ENCODE assay signal across 9 mouse cellular contexts in the genomic region with DNA sequence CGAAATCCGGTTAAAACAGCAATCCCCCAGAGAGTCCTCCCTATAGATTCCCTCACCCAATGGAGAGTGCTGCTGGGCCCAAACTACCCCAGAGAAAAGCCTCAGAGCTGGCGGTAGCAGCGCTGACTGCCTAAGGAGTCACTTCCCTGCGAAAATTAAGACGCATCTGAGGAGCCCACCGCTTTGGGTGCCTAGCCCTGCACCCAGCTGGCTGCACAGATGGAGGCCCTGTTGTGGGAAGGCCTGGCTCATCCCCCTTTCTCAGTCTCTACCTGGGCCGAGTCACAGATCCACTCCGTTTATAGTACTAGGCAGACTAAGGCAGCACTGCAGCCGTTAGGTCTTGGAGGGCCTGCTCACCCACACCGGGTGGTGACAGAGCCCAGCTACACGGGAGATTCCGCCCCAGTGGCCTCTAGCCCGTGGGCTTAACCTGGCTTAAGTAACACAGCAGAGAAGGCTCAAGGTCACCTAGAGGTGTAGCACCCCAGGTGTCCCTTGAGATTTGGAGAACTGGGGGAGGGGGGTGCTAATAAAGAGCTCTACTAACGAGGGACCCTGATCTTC. TPM values are rescaled to one million over a fixed set of nuclear protein-coding genes. Genes with fewer than 3 reads are reported as not detected.
DNase-seq lines count a peak whose midpoint lies in the region; ATAC-seq lines count a peak whose summit lies in the region.
"Had no signal": no experiment of that assay in that cellular context is flagged by ENCODE, and none has a peak within 500 bp of the region (broad histone marks: within the 10 kb centered on the region; RNA-seq: fewer than 3 reads in every experiment).

No protein-coding gene starts in this region.

- H3K27me3 ChIP-seq in lung, embryonic 16.5 days (ENCODE audit: control insufficient read depth, insufficient read depth, low read depth, low read length): peaks cover 68% of the 10 kb centered on the region
- peaks cover 81% of the 10 kb centered on the region for H3K27me3 ChIP-seq in heart, embryonic 15.5 days
- H3K27me3 ChIP-seq in limb, embryonic 12.5 days: peaks cover 40% of the 10 kb centered on the region
- peaks cover 79% of the 10 kb centered on the region for H3K27me3 ChIP-seq in stomach, embryonic 16.5 days (ENCODE audit: control insufficient read depth, insufficient read depth, low read length)

- H3K27ac ChIP-seq in lung, embryonic 16.5 days (ENCODE audit: low read length): peak overlapping the region; percentile 98
- H3K27ac ChIP-seq in heart, embryonic 15.5 days: peak overlapping the region; percentile 92
- H3K27ac ChIP-seq in limb, embryonic 12.5 days: peak overlapping the region; percentile 100
- peak overlapping the region; percentile 93 for H3K27ac ChIP-seq in stomach, embryonic 16.5 days (ENCODE audit: low read length)

- no peak for ATAC-seq in lung, embryonic 16.5 days (ENCODE audit: low read depth)
- ATAC-seq in heart, embryonic 15.5 days (replicated peaks; ENCODE audit: insufficient number of reproducible peaks, insufficient read depth, low FRiP score, low read depth): no peak
- no peak for ATAC-seq in limb, embryonic 12.5 days (ENCODE audit: insufficient number of reproducible peaks, insufficient read depth, low FRiP score, low TSS enrichment, low read depth)
- no peak for ATAC-seq in stomach, embryonic 16.5 days (ENCODE audit: insufficient read depth, low FRiP score)

- H3K4me3 ChIP-seq in lung, embryonic 16.5 days (ENCODE audit: low read length): peak overlapping the region; percentile 81
- peak overlapping the region; percentile 76 for H3K4me3 ChIP-seq in heart, embryonic 15.5 days
- peak overlapping the region; percentile 93 for H3K4me3 ChIP-seq in limb, embryonic 12.5 days (replicated peaks)
- peak overlapping the region; percentile 71 for H3K4me3 ChIP-seq in stomach, embryonic 16.5 days (replicated peaks; ENCODE audit: low read length)

- DNase-seq in lung, postnatal 25 days (ENCODE audit: low spot score): no peak
- DNase-seq in right cerebral cortex, postnatal 14 days: no peak
- no peak for DNase-seq in ovary, postnatal 10 days (ENCODE audit: low spot score)
- no peak for DNase-seq in layer of hippocampus, postnatal 10 days (ENCODE audit: low spot score in 2 of 2)

- H3K9me3 ChIP-seq in lung, embryonic 16.5 days (ENCODE audit: control insufficient read depth, low read length): no peaks in the 10 kb centered on the region
- no peaks in the 10 kb centered on the region for H3K9me3 ChIP-seq in heart, embryonic 15.5 days (replicated peaks)
- no peaks in the 10 kb centered on the region for H3K9me3 ChIP-seq in limb, embryonic 12.5 days
- no peaks in the 10 kb centered on the region for H3K9me3 ChIP-seq in stomach, embryonic 16.5 days (replicated peaks; ENCODE audit: control insufficient read depth, low read length)

- peak overlapping the region; percentile 82 for H3K9ac ChIP-seq in lung, embryonic 16.5 days (ENCODE audit: low read length)
- peak overlapping the region; percentile 77 for H3K9ac ChIP-seq in heart, embryonic 15.5 days
- peak overlapping the region; percentile 100 for H3K9ac ChIP-seq in limb, embryonic 12.5 days (replicated peaks)
- peak overlapping the region; percentile 87 for H3K9ac ChIP-seq in stomach, embryonic 16.5 days (ENCODE audit: low read length)

- 9% methylated on average over 15 of the region's 15 CpGs for WGBS in lung, embryonic 16.5 days
- 11% methylated on average over 15 of the region's 15 CpGs for WGBS in heart, embryonic 15.5 days
- 5% methylated on average over 15 of the region's 15 CpGs for WGBS in limb, embryonic 12.5 days
- WGBS in stomach, embryonic 16.5 days: 14% methylated on average over 15 of the region's 15 CpGs

- no peaks in the 10 kb centered on the region for H3K36me3 ChIP-seq in lung, embryonic 16.5 days (ENCODE audit: control insufficient read depth, insufficient read depth, low read length)
- no peaks in the 10 kb centered on the region for H3K36me3 ChIP-seq in heart, embryonic 15.5 days
- peaks cover 6% of the 10 kb centered on the region; the same call in 1 of the 2 replicates for H3K36me3 ChIP-seq in limb, embryonic 12.5 days
- no peaks in the 10 kb centered on the region for H3K36me3 ChIP-seq in stomach, embryonic 16.5 days (ENCODE audit: control insufficient read depth, insufficient read depth, low read length)

- H3K4me1 ChIP-seq in lung, embryonic 16.5 days (replicated peaks; ENCODE audit: control insufficient read depth, insufficient read depth, low read length): peaks cover 6% of the 10 kb centered on the region; the same call in 1 of the 2 replicates
- H3K4me1 ChIP-seq in heart, embryonic 15.5 days (replicated peaks): peaks cover 25% of the 10 kb centered on the region
- peaks cover 60% of the 10 kb centered on the region for H3K4me1 ChIP-seq in limb, embryonic 12.5 days (replicated peaks)
- peaks cover 5% of the 10 kb centered on the region; the same call in 1 of the 2 replicates for H3K4me1 ChIP-seq in stomach, embryonic 16.5 days (ENCODE audit: control insufficient read depth, insufficient read depth, low read length)

- peak overlapping the region; percentile 67 for H3K4me2 ChIP-seq in lung, embryonic 16.5 days (ENCODE audit: low read depth, low read length)
- peak overlapping the region; percentile 85 for H3K4me2 ChIP-seq in heart, embryonic 15.5 days
- peak overlapping the region; percentile 82 for H3K4me2 ChIP-seq in limb, embryonic 12.5 days
- H3K4me2 ChIP-seq in stomach, embryonic 16.5 days (ENCODE audit: low read depth, low read length): peak overlapping the region; percentile 88

RNA-seq across cellular contexts. Expression of a gene that starts 1.7 kb away (rescaled TPM):
- polyA plus RNA-seq in lung, embryonic 16.5 days (2015; fragmentation: Nextera tagmentation; extraction: Ambion mirVana): 25.2 and 27.9 TPM in 2 replicates
- polyA plus RNA-seq in heart, embryonic 15.5 days (2015; fragmentation: Nextera tagmentation; extraction: Ambion mirVana): 18.6 and 20.9 TPM in 2 replicates
- polyA plus RNA-seq in limb, embryonic 12.5 days (2016; fragmentation: Nextera tagmentation; extraction: Ambion mirVana): 97.9 and 115 TPM in 2 replicates
- polyA plus RNA-seq in stomach, embryonic 16.5 days (2015; fragmentation: Nextera tagmentation; extraction: Ambion mirVana): 23.2 and 23.5 TPM in 2 replicates
- 10 to 100 TPM in 1 of 2 experiments, 1 to 10 TPM in 1; 9.8 to 13.5 TPM for total RNA-seq in layer of hippocampus, postnatal 10 days (2021)

RNA-seq across cellular contexts. Expression of a gene that starts 29.3 kb away (rescaled TPM):
- not detected in 2 replicates for polyA plus RNA-seq in lung, embryonic 16.5 days (2015; fragmentation: Nextera tagmentation; extraction: Ambion mirVana)
- polyA plus RNA-seq in heart, embryonic 15.5 days (2015; fragmentation: Nextera tagmentation; extraction: Ambion mirVana): not detected in 2 replicates
- polyA plus RNA-seq in limb, embryonic 12.5 days (2016; fragmentation: Nextera tagmentation; extraction: Ambion mirVana): not detected in 2 replicates
- not detected in 2 replicates for polyA plus RNA-seq in stomach, embryonic 16.5 days (2015; fragmentation: Nextera tagmentation; extraction: Ambion mirVana)
- total RNA-seq in layer of hippocampus, postnatal 10 days (2021): not detected
- polyA plus RNA-seq: liver, embryonic 16.5 days had no signal
